Mouse (Mus musculus): ENCODE data around the gene Lrig1.
A peak's percentile ranks its signal among the peaks of the same experiment; 100 is the strongest.

Gene Lrig1

DNA sequence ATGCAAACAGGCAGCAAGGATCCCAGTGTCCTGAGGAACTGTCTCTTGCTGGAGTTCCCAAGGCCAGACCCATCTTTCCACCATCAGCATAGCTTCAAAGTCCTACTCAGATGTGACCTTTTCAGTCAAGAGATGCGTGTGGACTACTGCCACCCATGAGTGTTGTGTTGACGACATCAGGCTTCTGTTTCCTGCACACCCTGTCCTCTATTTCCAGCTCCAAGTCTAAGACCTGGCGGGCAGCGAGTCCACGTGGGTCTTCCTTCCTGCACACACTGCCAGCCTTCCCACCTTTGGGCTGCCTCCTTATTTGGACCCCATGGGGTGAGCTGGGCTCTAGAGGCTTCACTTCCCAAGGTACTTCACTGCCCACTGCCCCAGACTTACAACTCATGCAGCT is 75.4 kb downstream of the Lrig1 start:
- Histone ChIP-seq H3K4me1 (replicated peaks; ENCODE audit: low read depth, low read length) (peaks cover 57% of the 10 kb centered on the region), H3K36me3 (ENCODE audit: insufficient read depth, low read length) (peaks cover 94% of the 10 kb centered on the region), H3K9me3 (ENCODE audit: low read length) (no peaks in the 10 kb centered on the region), H3K4me3 (replicated peaks; ENCODE audit: low read length) (no peak overlapping the region), H3K27me3 (ENCODE audit: insufficient read depth, low read length) (no peaks in the 10 kb centered on the region)
- TF ChIP-seq CTCF (conservative IDR thresholded peaks at IDR 0.05; ENCODE audit: low read length) (no peak), POU5F1 (IDR thresholded peaks at IDR 0.05; ENCODE audit: borderline replicate concordance, low read length) (no peak), NANOG (IDR thresholded peaks at IDR 0.05; ENCODE audit: borderline replicate concordance, low read length) (no peak)

DNA sequence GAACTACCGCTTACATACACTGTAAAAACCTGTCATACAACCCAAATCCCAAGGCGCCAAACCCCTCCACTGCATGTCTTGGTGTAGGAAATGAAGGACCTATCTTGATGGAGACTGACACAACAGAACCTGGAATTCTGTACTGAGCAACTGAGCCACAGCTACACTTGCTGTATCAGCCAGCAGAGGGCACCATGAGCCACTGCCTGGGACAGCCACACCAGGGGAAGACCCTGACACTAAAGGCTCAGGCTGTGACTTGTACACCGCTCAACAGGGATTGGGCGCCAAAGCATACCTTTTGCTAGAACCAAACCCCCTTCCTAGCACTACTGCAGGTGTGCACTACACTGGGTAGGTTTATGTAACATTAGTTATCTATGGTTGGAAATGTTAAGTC is 77.0 kb downstream of the Lrig1 start:
- H3K4me3 ChIP-seq (replicated peaks; ENCODE audit: low read length), result no peak overlapping the region
- peak; percentile 76 for TF ChIP-seq CTCF (conservative IDR thresholded peaks at IDR 0.05; ENCODE audit: low read length)
- no peak for TF ChIP-seq NANOG (IDR thresholded peaks at IDR 0.05; ENCODE audit: borderline replicate concordance, low read length)
- TF ChIP-seq POU5F1 (IDR thresholded peaks at IDR 0.05; ENCODE audit: borderline replicate concordance, low read length), result no peak
- peaks cover 94% of the 10 kb centered on the region for H3K36me3 ChIP-seq (ENCODE audit: insufficient read depth, low read length)
- peaks cover 52% of the 10 kb centered on the region for H3K4me1 ChIP-seq (replicated peaks; ENCODE audit: low read depth, low read length)
- no peaks in the 10 kb centered on the region for H3K27me3 ChIP-seq (ENCODE audit: insufficient read depth, low read length)
- no peaks in the 10 kb centered on the region for H3K9me3 ChIP-seq (ENCODE audit: low read length)

DNA sequence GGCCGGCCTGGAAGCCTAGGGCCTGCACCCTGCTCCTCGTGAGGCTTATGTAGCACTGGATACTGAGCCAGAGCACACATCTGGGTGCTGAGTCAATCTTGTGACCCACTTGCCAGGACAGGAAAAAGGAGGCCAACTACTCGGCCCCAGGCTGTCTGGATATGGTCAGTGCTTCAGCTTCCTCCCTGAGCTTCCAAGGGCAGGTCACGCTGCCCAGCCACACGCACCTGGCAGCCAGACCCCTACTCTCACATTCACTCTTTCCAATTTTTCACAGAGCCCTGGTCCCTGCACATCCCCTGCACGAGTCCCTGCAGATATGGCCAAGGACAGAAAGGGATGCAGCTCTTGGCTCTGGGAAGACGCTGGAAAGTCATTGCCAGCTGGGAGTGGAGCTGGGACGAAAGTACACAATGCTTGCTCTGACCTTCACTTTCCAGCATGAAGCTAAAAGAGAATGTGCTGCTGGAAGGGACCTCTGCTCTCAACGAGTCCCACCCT is 79.1 kb downstream of the Lrig1 start:
- H3K36me3 ChIP-seq (ENCODE audit: insufficient read depth, low read length), result peaks cover 96% of the 10 kb centered on the region
- H3K27me3 ChIP-seq (ENCODE audit: insufficient read depth, low read length), result no peaks in the 10 kb centered on the region
- TF ChIP-seq NANOG (IDR thresholded peaks at IDR 0.05; ENCODE audit: borderline replicate concordance, low read length), result no peak
- TF ChIP-seq CTCF (conservative IDR thresholded peaks at IDR 0.05; ENCODE audit: low read length), result no peak
- no peak for TF ChIP-seq POU5F1 (IDR thresholded peaks at IDR 0.05; ENCODE audit: borderline replicate concordance, low read length)
- peaks cover 40% of the 10 kb centered on the region for H3K4me1 ChIP-seq (replicated peaks; ENCODE audit: low read depth, low read length)
- no peaks in the 10 kb centered on the region for H3K9me3 ChIP-seq (ENCODE audit: low read length)
- 0 out of 2 replicates have a peak overlapping the region, but pooled peaks have one; percentile 10 for H3K4me3 ChIP-seq (replicated peaks; ENCODE audit: low read length)

DNA sequence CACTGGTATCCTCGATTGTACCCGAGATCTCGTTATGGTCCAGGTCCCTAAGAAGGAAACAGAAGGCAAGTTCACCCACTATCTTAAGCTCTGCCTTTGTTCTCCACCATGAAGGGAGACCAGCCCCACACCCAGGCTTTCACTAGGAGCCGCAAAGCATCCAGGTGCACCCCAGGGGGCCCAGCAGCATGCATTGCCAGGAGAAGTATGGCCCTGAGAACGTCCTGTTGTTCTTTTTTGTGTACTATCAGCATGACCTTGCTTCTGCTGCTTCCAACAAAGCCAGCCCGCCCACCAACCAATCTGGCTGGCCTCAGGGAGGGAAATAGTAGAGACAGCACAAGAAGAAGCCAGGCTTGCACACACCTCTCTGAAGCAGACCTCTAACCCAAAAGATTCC is 79.7 kb downstream of the Lrig1 start:
- Histone ChIP-seq H3K4me1 (replicated peaks; ENCODE audit: low read depth, low read length) (peaks cover 34% of the 10 kb centered on the region), H3K4me3 (replicated peaks; ENCODE audit: low read length) (0 out of 2 replicates have a peak overlapping the region, but pooled peaks have one; percentile 10)
- TF ChIP-seq CTCF (conservative IDR thresholded peaks at IDR 0.05; ENCODE audit: low read length) (no peak), NANOG (IDR thresholded peaks at IDR 0.05; ENCODE audit: borderline replicate concordance, low read length) (peak; percentile 42; the same call in 1 of the 2 replicates)

DNA sequence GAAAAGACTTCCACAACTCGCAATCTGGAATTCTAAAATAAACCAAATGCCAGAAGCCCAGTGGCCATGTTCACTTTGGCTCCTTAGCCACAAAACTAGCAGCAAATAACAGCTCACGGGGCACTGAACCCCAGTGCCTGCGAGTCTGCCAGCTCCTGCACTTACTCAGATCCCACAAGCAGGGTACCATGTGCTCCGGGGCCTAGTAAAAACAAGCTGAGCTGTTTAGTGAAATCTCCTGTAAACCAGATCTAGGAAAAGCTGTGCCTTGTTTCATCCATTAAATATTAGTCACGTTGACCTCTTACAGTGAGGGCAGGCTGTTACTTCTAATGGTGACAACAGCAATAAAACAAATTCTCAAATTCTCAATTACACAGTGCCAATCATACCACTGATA is 81.3 kb downstream of the Lrig1 start:
- Histone ChIP-seq H3K27me3 (ENCODE audit: insufficient read depth, low read length) (no peaks in the 10 kb centered on the region), H3K4me3 (replicated peaks; ENCODE audit: low read length) (no peak overlapping the region), H3K4me1 (replicated peaks; ENCODE audit: low read depth, low read length) (peaks cover 29% of the 10 kb centered on the region), H3K36me3 (ENCODE audit: insufficient read depth, low read length) (peaks cover 97% of the 10 kb centered on the region), H3K9me3 (ENCODE audit: low read length) (no peaks in the 10 kb centered on the region)
- no peak for TF ChIP-seq CTCF (conservative IDR thresholded peaks at IDR 0.05; ENCODE audit: low read length)
- TF ChIP-seq POU5F1 (IDR thresholded peaks at IDR 0.05; ENCODE audit: borderline replicate concordance, low read length), result no peak
- TF ChIP-seq NANOG (IDR thresholded peaks at IDR 0.05; ENCODE audit: borderline replicate concordance, low read length), result no peak

More for the DNA sequence above, 79.7 kb downstream of the Lrig1 start:
- H3K36me3 ChIP-seq (ENCODE audit: insufficient read depth, low read length), result peaks cover 97% of the 10 kb centered on the region
- no peaks in the 10 kb centered on the region for H3K27me3 ChIP-seq (ENCODE audit: insufficient read depth, low read length)
- no peaks in the 10 kb centered on the region for H3K9me3 ChIP-seq (ENCODE audit: low read length)

DNA sequence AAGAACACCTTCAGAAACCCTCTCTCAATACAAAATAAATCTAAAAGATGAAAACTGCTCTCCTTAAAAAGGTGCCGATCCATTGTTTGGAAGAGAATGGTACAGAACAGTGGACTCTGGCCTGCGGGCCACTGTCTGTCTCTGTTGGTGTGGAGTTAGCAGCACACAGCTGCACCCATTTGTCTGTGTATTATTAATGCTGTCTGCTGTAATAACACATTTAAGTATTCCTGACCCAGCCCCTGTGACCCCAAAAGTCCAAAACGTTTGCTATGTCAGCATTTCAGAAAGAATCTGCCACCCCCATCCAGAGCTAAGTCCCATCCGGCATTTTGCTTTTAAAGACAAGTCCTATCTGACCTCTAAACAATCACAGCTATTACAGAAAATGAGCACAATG is 84.0 kb downstream of the Lrig1 start:
- Histone ChIP-seq H3K36me3 (ENCODE audit: insufficient read depth, low read length) (peaks cover 98% of the 10 kb centered on the region), H3K4me1 (replicated peaks; ENCODE audit: low read depth, low read length) (peaks cover 20% of the 10 kb centered on the region), H3K4me3 (replicated peaks; ENCODE audit: low read length) (no peak overlapping the region), H3K9me3 (ENCODE audit: low read length) (no peaks in the 10 kb centered on the region), H3K27me3 (ENCODE audit: insufficient read depth, low read length) (no peaks in the 10 kb centered on the region)
- no peak for TF ChIP-seq POU5F1 (IDR thresholded peaks at IDR 0.05; ENCODE audit: borderline replicate concordance, low read length)
- TF ChIP-seq NANOG (IDR thresholded peaks at IDR 0.05; ENCODE audit: borderline replicate concordance, low read length), result no peak
- TF ChIP-seq CTCF (conservative IDR thresholded peaks at IDR 0.05; ENCODE audit: low read length), result no peak

DNA sequence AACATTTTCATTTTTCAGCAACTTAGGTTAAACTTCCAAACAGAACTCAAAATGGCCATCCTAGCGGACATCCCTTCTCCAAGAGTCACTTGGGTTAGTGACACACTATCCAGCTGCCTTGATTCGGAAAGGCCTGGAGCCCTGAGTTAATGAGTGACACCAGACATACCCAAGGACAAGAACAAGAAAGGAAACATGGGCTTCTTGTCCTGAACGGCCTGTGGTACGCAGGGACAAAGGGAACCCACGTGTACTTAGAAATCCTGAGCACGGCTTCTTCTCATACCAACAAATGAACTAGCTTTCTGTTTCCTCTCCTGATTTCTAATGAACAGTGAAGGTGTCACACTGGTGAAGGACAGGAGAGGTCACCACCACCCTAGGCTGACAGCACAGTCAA is 85.6 kb downstream of the Lrig1 start:
- peaks cover 4% of the 10 kb centered on the region for H3K4me1 ChIP-seq (replicated peaks; ENCODE audit: low read depth, low read length)
- no peaks in the 10 kb centered on the region for H3K9me3 ChIP-seq (ENCODE audit: low read length)

DNA sequence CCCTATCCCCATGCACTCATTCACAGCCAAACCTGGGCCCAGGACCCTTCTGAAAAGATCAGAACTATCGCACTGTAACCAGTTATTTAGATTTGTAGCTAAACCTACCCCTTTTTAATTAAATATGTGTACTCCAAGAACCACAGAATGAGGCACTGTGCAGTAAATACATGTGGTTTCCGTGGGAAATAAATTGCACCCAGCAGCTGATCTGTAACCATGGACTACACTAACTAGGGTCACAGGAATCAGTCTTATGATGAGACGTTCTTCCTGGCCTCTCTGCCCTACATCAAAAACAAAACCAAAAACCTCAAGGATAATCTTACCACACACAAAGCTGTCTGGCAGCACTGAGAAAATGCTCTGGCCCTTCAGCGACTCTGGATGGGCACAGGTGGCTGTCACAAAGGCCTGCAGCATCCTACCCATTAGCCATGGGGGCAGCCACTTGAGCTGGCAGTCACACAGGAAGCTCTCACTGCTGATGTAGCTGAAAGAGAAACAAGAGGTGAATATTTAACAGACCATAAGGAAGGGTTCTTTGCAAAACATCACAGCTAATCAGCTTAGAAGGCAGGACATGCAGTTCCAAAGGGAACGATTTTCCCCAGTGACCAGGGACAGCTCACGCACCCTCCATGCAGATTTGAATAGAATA is 86.6 kb downstream of the Lrig1 start:
- Histone ChIP-seq H3K36me3 (ENCODE audit: insufficient read depth, low read length) (peaks cover 100% of the 10 kb centered on the region), H3K27me3 (ENCODE audit: insufficient read depth, low read length) (no peaks in the 10 kb centered on the region), H3K4me3 (replicated peaks; ENCODE audit: low read length) (no peak overlapping the region), H3K9me3 (ENCODE audit: low read length) (no peaks in the 10 kb centered on the region), H3K4me1 (replicated peaks; ENCODE audit: low read depth, low read length) (no peaks in the 10 kb centered on the region)
- no peak for TF ChIP-seq NANOG (IDR thresholded peaks at IDR 0.05; ENCODE audit: borderline replicate concordance, low read length)
- no peak for TF ChIP-seq POU5F1 (IDR thresholded peaks at IDR 0.05; ENCODE audit: borderline replicate concordance, low read length)
- no peak for TF ChIP-seq CTCF (conservative IDR thresholded peaks at IDR 0.05; ENCODE audit: low read length)

More for the DNA sequence above, 85.6 kb downstream of the Lrig1 start:
- TF ChIP-seq POU5F1 (IDR thresholded peaks at IDR 0.05; ENCODE audit: borderline replicate concordance, low read length) (no peak), NANOG (IDR thresholded peaks at IDR 0.05; ENCODE audit: borderline replicate concordance, low read length) (no peak), CTCF (conservative IDR thresholded peaks at IDR 0.05; ENCODE audit: low read length) (no peak)
- H3K36me3 ChIP-seq (ENCODE audit: insufficient read depth, low read length), result peaks cover 100% of the 10 kb centered on the region
- no peaks in the 10 kb centered on the region for H3K27me3 ChIP-seq (ENCODE audit: insufficient read depth, low read length)
- no peak overlapping the region for H3K4me3 ChIP-seq (replicated peaks; ENCODE audit: low read length)
